Mouse (Mus musculus) E14TG2a.4 (cell line): ENCODE data around the gene Cd244a.
A peak's percentile ranks its signal among the peaks of the same experiment; 100 is the strongest.

Experiments
- CTCF ChIP-seq: conservative IDR thresholded peaks from 2 replicates; pipeline ENCODE4 v1.5.1; 2014; ENCODE audit warnings: low read length
- NANOG ChIP-seq: IDR thresholded peaks from 2 replicates; pipeline ENCODE4 v1.6.1; 2014; ENCODE audit warnings: borderline replicate concordance, low read length, mixed read lengths
- POU5F1 ChIP-seq: IDR thresholded peaks from 2 replicates; pipeline ENCODE4 v1.6.1; 2014; ENCODE audit warnings: low read length, borderline replicate concordance

DNA sequence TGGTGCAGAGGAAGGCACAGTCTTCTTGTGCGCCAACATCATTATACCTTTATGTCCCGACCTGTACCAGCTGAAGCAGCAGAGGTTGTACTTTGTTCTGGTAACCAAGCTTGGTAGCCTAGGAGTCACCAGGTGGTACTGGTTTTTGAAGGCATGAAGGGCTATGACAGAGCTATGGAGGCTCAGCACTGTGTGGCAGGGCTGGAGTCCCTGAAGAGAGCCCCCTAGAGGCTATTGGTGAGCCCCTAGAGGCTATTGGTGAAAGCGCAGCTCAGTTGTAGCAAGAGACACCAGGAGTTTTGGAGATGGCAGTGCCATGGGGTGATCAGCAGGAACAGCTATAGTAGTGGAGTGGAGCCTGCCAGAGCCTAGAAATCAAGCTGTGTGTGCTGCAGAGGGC lies 5.3 kb downstream of the Cd244a start:
- TF ChIP-seq CTCF (peak; percentile 99), NANOG (no peak), POU5F1 (no peak)
